Mouse (Mus musculus): Measurements from ENCODE around the gene Gm3045. TPM values are rescaled to one million over a fixed set of nuclear protein-coding genes. Genes with fewer than 3 reads are reported as not detected.

The Gm3045 gene
- total RNA-seq, 2 experiments from 2014 or later: not detected

DNA sequence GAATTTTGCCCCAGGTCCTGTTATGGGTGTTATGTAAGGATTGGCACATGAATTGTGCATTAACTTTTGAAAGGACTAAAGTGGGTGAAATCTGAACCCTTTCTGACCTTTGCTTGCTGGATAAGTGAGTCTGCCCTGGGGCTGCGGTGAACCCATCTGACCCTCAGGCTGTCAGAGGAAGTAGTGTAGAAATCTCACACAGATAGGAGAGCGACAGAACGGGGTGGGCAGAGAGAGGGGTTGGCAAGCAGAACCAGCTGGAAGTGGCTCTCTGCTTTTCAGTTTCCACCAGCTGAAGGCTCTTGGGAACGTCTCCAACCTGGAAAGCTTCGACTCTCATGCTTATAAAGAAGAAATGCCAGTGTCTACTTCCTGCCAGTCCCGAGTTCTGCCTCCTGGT lies 50.9 kb downstream of the Gm3045 start:
- DNase-seq: no peak

DNA sequence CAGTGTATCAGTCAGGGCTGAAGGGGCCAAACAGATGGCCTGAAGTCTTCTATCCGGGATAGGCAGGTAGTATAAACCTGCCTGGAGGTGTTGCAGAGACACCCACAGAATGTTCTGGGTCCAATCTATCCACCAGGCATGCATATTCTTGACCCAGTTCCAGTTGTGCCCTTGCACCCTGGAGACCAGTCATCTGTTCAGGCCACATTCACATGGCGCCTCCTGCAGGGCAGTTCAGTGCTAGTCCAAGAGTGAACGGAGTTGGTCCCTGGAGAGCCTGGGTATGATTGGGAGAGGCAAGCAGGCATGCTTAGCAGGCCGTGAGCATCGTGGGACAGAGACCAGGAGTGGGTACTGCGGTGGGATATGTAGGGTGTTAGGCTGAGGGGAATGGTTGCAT lies 51.6 kb downstream of the Gm3045 start:
- intact Hi-C loops (cut with DNase I; ENCODE audit: low total_unique reads): loop anchor here (5.0 to 10.0 kb wide), 3 partner anchors 157 to 787 kb away; no protein-coding TSS in a partner anchor
- no peak for DNase-seq

More for the DNA sequence above, 50.9 kb downstream of the Gm3045 start:
- intact Hi-C loops (cut with DNase I; ENCODE audit: low total_unique reads): loop anchor here (5.0 to 10.0 kb wide), 3 partner anchors 158 to 788 kb away; no protein-coding TSS in a partner anchor

DNA sequence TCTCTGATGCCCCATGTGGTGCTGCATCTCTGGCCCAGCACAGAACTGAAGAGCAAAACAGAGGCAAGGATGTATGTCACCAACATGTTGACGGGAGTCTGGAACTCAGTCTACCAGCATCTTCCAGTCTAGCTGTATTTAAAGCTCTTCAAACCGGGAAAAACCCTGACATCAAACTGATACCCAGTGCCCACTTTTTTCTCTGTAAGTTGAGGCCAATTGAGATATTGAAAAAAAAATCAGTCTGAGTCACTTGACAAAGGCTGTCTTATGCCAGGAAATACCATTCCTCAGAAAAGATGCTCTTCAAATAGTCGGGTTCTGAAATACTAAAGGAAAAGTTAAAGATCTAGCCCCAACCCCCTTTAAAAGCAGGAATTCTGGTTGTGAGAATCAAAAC lies 55.8 kb downstream of the Gm3045 start, which contains the start of gene Il9:
Gene Il9 (minus strand): TSS at position 101 of the 400 bp plus-strand sequence.
- DNase-seq: no peak
- intact Hi-C loops (cut with DNase I; ENCODE audit: low total_unique reads): no loop called here

Other genes starting within 250 kb of the Gm3045 start
- under 1 TPM; 0.31 to 0.44 TPM for gene Tifab, start 247.7 kb upstream of the Gm3045 start, total RNA-seq (2021)
- gene Neurog1, start 174.4 kb upstream of the Gm3045 start, total RNA-seq (2021): not detected
- 10 to 100 TPM; 23.3 to 28.6 TPM for gene Cxcl14, start 130.0 kb upstream of the Gm3045 start, total RNA-seq (2021)
- gene Slc25a48, start 11.8 kb downstream of the Gm3045 start, total RNA-seq (2021): under 1 TPM in 1 of 2 experiments, not detected in 1; 0.08 TPM
- not detected for gene Il9, start 55.7 kb downstream of the Gm3045 start, total RNA-seq (2021)
- gene Fbxl21, start 95.9 kb downstream of the Gm3045 start, total RNA-seq (2021): under 1 TPM in 1 of 2 experiments, not detected in 1; 0.14 TPM
- not detected for gene Lect2, start 121.9 kb downstream of the Gm3045 start, total RNA-seq (2021)
- 10 to 100 TPM; 33.5 to 45.6 TPM for gene Tgfbi, start 182.9 kb downstream of the Gm3045 start, total RNA-seq (2021)